Mouse (Mus musculus) embryonic facial prominence, embryonic 13.5 days (tissue): ENCODE measurements at regions not wholly inside any gene's neighbourhood (a gene's known extent, or its start where the extent isn't known, plus 50 kb on each side); places are given as distances from the start of the nearest gene placed in this dataset.

ENCODE experiments used
- ATAC-seq: fragments of 200-750 bp; cut with Nextera tagmentation; 2 replicates; pipeline ENCODE4 v1.8.0; 2017; ENCODE audit warnings: low read depth; ENCODE audit not compliant: insufficient number of reproducible peaks, insufficient read depth, low FRiP score, low TSS enrichment
- H3K27ac ChIP-seq: fragments of 300-500 bp; sonication (generic); 2 replicates; pipeline ENCODE4 v1.5.1; 2015; ENCODE audit warnings: moderate library complexity, mild to moderate bottlenecking, inconsistent platforms
- H3K27me3 ChIP-seq: fragments of 300-500 bp; sonication (generic); 2 replicates; pipeline ENCODE4 v1.6.1; 2015; ENCODE audit warnings: mild to moderate bottlenecking, inconsistent platforms
- H3K36me3 ChIP-seq: fragments of 300-500 bp; sonication (generic); 2 replicates; pipeline ENCODE4 v1.6.1; 2015; ENCODE audit warnings: mild to moderate bottlenecking, inconsistent platforms
- H3K4me1 ChIP-seq: fragments of 300-500 bp; sonication (generic); 2 replicates; pipeline ENCODE4 v1.6.1; 2015; ENCODE audit warnings: inconsistent platforms
- H3K4me2 ChIP-seq: fragments of 300-500 bp; sonication (generic); 2 replicates; pipeline ENCODE4 v1.6.1; 2015; ENCODE audit warnings: moderate library complexity, mild to moderate bottlenecking, inconsistent platforms
- H3K4me3 ChIP-seq: fragments of 300-500 bp; sonication (generic); 2 replicates; pipeline ENCODE4 v1.5.1; 2015; ENCODE audit warnings: mild to moderate bottlenecking, inconsistent platforms
- H3K9ac ChIP-seq: fragments of 300-500 bp; sonication (generic); 2 replicates; pipeline ENCODE4 v1.6.1; 2015; ENCODE audit warnings: mild to moderate bottlenecking, inconsistent platforms
- H3K9me3 ChIP-seq: fragments of 300-500 bp; sonication (generic); 2 replicates; pipeline ENCODE4 v1.6.1; 2016; ENCODE audit warnings: inconsistent platforms
- WGBS: fragments of 180-500 bp; shearing (Covaris S2); methylation state at CpG from one replicate; pipeline ENCODE4 v1.1.7; 2015; ENCODE audit warnings: mixed read lengths; 5-methylcytosine and 5-hydroxymethylcytosine counted together

- Histone ChIP-seq H3K9ac (no peak overlapping the region), H3K27ac (no peak overlapping the region), H3K9me3 (no peaks in the 10 kb centered on the region), H3K36me3 (no peaks in the 10 kb centered on the region), H3K4me3 (no peak overlapping the region), H3K4me2 (no peak overlapping the region), H3K4me1 (peaks cover 12% of the 10 kb centered on the region), H3K27me3 (no peaks in the 10 kb centered on the region)
- no peak for ATAC-seq
- WGBS, result 35% methylated on average over 6 of the region's 6 CpGs
These were observed 67.0 kb upstream of the Zeb2 start for GRCm38 (mm10) chr2:45184149-45184548.

- Histone ChIP-seq H3K9ac (no peak overlapping the region), H3K4me2 (no peak overlapping the region), H3K4me1 (peaks cover 17% of the 10 kb centered on the region), H3K27me3 (no peaks in the 10 kb centered on the region), H3K36me3 (no peaks in the 10 kb centered on the region), H3K27ac (no peak overlapping the region), H3K4me3 (no peak overlapping the region), H3K9me3 (no peaks in the 10 kb centered on the region)
- no peak for ATAC-seq
- 89% methylated on average over 1 of the region's 1 CpGs for WGBS
These were observed 65.7 kb upstream of the Zeb2 start for GRCm38 (mm10) chr2:45182876-45183275.

- Histone ChIP-seq H3K4me2 (no peak overlapping the region), H3K9me3 (no peaks in the 10 kb centered on the region), H3K27me3 (no peaks in the 10 kb centered on the region), H3K36me3 (no peaks in the 10 kb centered on the region), H3K4me3 (no peak overlapping the region), H3K27ac (no peak overlapping the region), H3K9ac (no peak overlapping the region), H3K4me1 (peaks cover 17% of the 10 kb centered on the region)
- ATAC-seq, result no peak
- 72% methylated on average over 7 of the region's 7 CpGs for WGBS
These were observed 64.4 kb upstream of the Zeb2 start for GRCm38 (mm10) chr2:45181552-45181951.

- Histone ChIP-seq H3K36me3 (no peaks in the 10 kb centered on the region), H3K27ac (no peak overlapping the region), H3K27me3 (no peaks in the 10 kb centered on the region), H3K4me3 (no peak overlapping the region), H3K9me3 (no peaks in the 10 kb centered on the region), H3K4me1 (0 out of 2 replicates have a peak, but pooled peaks cover 7% of the 10 kb centered on the region), H3K9ac (no peak overlapping the region), H3K4me2 (no peak overlapping the region)
- 81% methylated on average over 1 of the region's 1 CpGs for WGBS
- no peak for ATAC-seq
These were observed 61.8 kb upstream of the Zeb2 start for GRCm38 (mm10) chr2:45178849-45179453.

- ATAC-seq, result no peak
- Histone ChIP-seq H3K9me3 (no peaks in the 10 kb centered on the region), H3K4me3 (no peak overlapping the region), H3K27ac (no peak overlapping the region), H3K36me3 (no peaks in the 10 kb centered on the region), H3K4me2 (no peak overlapping the region), H3K4me1 (peaks cover 16% of the 10 kb centered on the region; the same call in 1 of the 2 replicates), H3K27me3 (no peaks in the 10 kb centered on the region), H3K9ac (no peak overlapping the region)
- 85% methylated on average over 8 of the region's 8 CpGs for WGBS
These were observed 55.2 kb upstream of the Zeb2 start for GRCm38 (mm10) chr2:45172382-45172781.

- Histone ChIP-seq H3K27me3 (no peaks in the 10 kb centered on the region), H3K9ac (no peak overlapping the region), H3K27ac (no peak overlapping the region), H3K4me1 (peaks cover 16% of the 10 kb centered on the region; the same call in 1 of the 2 replicates), H3K36me3 (no peaks in the 10 kb centered on the region), H3K4me2 (no peak overlapping the region), H3K9me3 (no peaks in the 10 kb centered on the region), H3K4me3 (no peak overlapping the region)
- 66% methylated on average over 12 of the region's 12 CpGs for WGBS
- ATAC-seq, result no peak
These were observed 54.5 kb upstream of the Zeb2 start for GRCm38 (mm10) chr2:45171520-45172173.

GRCm38 (mm10) chr2:45170272-45170671, 53.1 kb upstream of the Zeb2 start:
- Histone ChIP-seq H3K4me3 (no peak overlapping the region), H3K27me3 (no peaks in the 10 kb centered on the region), H3K9ac (no peak overlapping the region), H3K27ac (no peak overlapping the region), H3K4me2 (no peak overlapping the region), H3K9me3 (no peaks in the 10 kb centered on the region), H3K4me1 (peaks cover 16% of the 10 kb centered on the region; the same call in 1 of the 2 replicates), H3K36me3 (no peaks in the 10 kb centered on the region)
- peak; percentile 64; the same call in 1 of the 2 replicates for ATAC-seq
- WGBS, result 25% methylated on average over 3 of the region's 3 CpGs

GRCm38 (mm10) chr2:45169429-45170070, 52.4 kb upstream of the Zeb2 start:
- Histone ChIP-seq H3K4me3 (no peak overlapping the region), H3K27ac (no peak overlapping the region), H3K27me3 (no peaks in the 10 kb centered on the region), H3K36me3 (no peaks in the 10 kb centered on the region), H3K4me1 (peaks cover 16% of the 10 kb centered on the region; the same call in 1 of the 2 replicates), H3K4me2 (no peak overlapping the region), H3K9me3 (no peaks in the 10 kb centered on the region), H3K9ac (no peak overlapping the region)
- no peak for ATAC-seq
- WGBS, result 41% methylated on average over 9 of the region's 9 CpGs

- H3K4me3 ChIP-seq, result no peak overlapping the region
- H3K9ac ChIP-seq, result no peak overlapping the region
- H3K27me3 ChIP-seq, result no peaks in the 10 kb centered on the region
- no peaks in the 10 kb centered on the region for H3K9me3 ChIP-seq
- WGBS, result 84% methylated on average over 3 of the region's 3 CpGs
- H3K36me3 ChIP-seq, result no peaks in the 10 kb centered on the region
- H3K4me1 ChIP-seq, result peaks cover 16% of the 10 kb centered on the region; the same call in 1 of the 2 replicates
- no peak overlapping the region for H3K27ac ChIP-seq
- no peak for ATAC-seq
- no peak overlapping the region for H3K4me2 ChIP-seq
These were observed 51.4 kb upstream of the Zeb2 start for GRCm38 (mm10) chr2:45168606-45169005.
